Mouse (Mus musculus) frontal cortex, postnatal 36 days (tissue): ENCODE results near the gene Ttc36.

ENCODE experiments used
- DNase-seq, 2 experiments: peaks; one replicate each; pipeline ENCODE4 v3.0.0; 2022; ENCODE audit warnings: low spot score in 2 of 2

The Ttc36 gene

GRCm38 (mm10) chr9:44802808-44803450, at the start of gene Ttc36:
TSS of gene Ttc36 (minus strand) at chr9:44803072.
- DNase-seq, result no peak

- DNase-seq, result no peak
Observed at GRCm38 (mm10) chr9:44847446-44847845, 44.6 kb upstream of the Ttc36 start.

- DNase-seq, result no peak
Observed at GRCm38 (mm10) chr9:44841241-44841640, 38.4 kb upstream of the Ttc36 start.

GRCm38 (mm10) chr9:44836439-44836838, 33.6 kb upstream of the Ttc36 start:
- peak; percentile 72 to 75 for DNase-seq

- DNase-seq, result no peak
Observed at GRCm38 (mm10) chr9:44832356-44832755, 29.5 kb upstream of the Ttc36 start.

GRCm38 (mm10) chr9:44830506-44830905, 27.6 kb upstream of the Ttc36 start:
- no peak for DNase-seq

- peak in 1 of 2 experiments; percentile 29 for DNase-seq
Observed at GRCm38 (mm10) chr9:44828944-44829343, 26.1 kb upstream of the Ttc36 start.

- no peak for DNase-seq
Observed at GRCm38 (mm10) chr9:44826660-44827059, 23.8 kb upstream of the Ttc36 start.

GRCm38 (mm10) chr9:44819920-44820827, 17.3 kb upstream of the Ttc36 start:
- DNase-seq, result no peak

- DNase-seq, result peak in 1 of 2 experiments; percentile 44
Observed at GRCm38 (mm10) chr9:44817522-44817921, 14.7 kb upstream of the Ttc36 start.

- DNase-seq, result no peak
Observed at GRCm38 (mm10) chr9:44814179-44814578, 11.3 kb upstream of the Ttc36 start.

- no peak for DNase-seq
Observed at GRCm38 (mm10) chr9:44810316-44810715, 7.4 kb upstream of the Ttc36 start.

GRCm38 (mm10) chr9:44807778-44808177, 4.9 kb upstream of the Ttc36 start:
- DNase-seq, result no peak

- no peak for DNase-seq
Observed at GRCm38 (mm10) chr9:44807141-44807540, 4.3 kb upstream of the Ttc36 start.

GRCm38 (mm10) chr9:44805536-44805935, 2.7 kb upstream of the Ttc36 start:
- no peak for DNase-seq

GRCm38 (mm10) chr9:44804678-44805077, 1.8 kb upstream of the Ttc36 start:
- DNase-seq, result no peak

GRCm38 (mm10) chr9:44801669-44802068, 1.2 kb downstream of the Ttc36 start:
- DNase-seq, result no peak

GRCm38 (mm10) chr9:44799958-44800324, 2.9 kb downstream of the Ttc36 start:
- no peak for DNase-seq

- peak; percentile 85 to 92 for DNase-seq
Observed at GRCm38 (mm10) chr9:44799102-44799957, 3.5 kb downstream of the Ttc36 start, which contains the start of gene Tmem25. TSS of gene Tmem25 (minus strand) at chr9:44799307.

- DNase-seq, result no peak
Observed at GRCm38 (mm10) chr9:44798298-44798697, 4.6 kb downstream of the Ttc36 start.

- no peak for DNase-seq
Observed at GRCm38 (mm10) chr9:44792842-44793241, 10.0 kb downstream of the Ttc36 start.
